Mouse (Mus musculus) midbrain, embryonic 16.5 days (tissue): ENCODE results near the gene Tbc1d10a. TPM values are rescaled to one million over a fixed set of nuclear protein-coding genes. Genes with fewer than 3 reads are reported as not detected.

ENCODE experiments used
- ATAC-seq: fragments of 200-750 bp; cut with Nextera tagmentation; 2 replicates; pipeline ENCODE4 v1.8.0; 2017; ENCODE audit warnings: moderate TSS enrichment
- H3K27ac ChIP-seq: fragments of 300-500 bp; sonication (generic); 2 replicates; pipeline ENCODE4 v1.5.1; 2014; ENCODE audit warnings: mild to moderate bottlenecking, low read length, mixed read lengths
- H3K27me3 ChIP-seq: fragments of 300-500 bp; sonication (generic); 2 replicates; pipeline ENCODE4 v1.6.1; 2014; ENCODE audit warnings: low read depth, low read length, mixed read lengths; ENCODE audit not compliant: control insufficient read depth, insufficient read depth
- H3K36me3 ChIP-seq: fragments of 300-500 bp; sonication (generic); 2 replicates; pipeline ENCODE4 v1.6.1; 2014; ENCODE audit warnings: mild to moderate bottlenecking, low read length, moderate library complexity, mixed read lengths; ENCODE audit not compliant: control insufficient read depth, insufficient read depth
- H3K4me1 ChIP-seq: fragments of 300-500 bp; sonication (generic); 2 replicates; pipeline ENCODE4 v1.6.1; 2014; ENCODE audit warnings: mild to moderate bottlenecking, low read length, mixed read lengths; ENCODE audit not compliant: control insufficient read depth, insufficient read depth
- H3K4me2 ChIP-seq: fragments of 300-500 bp; sonication (generic); 2 replicates; pipeline ENCODE4 v1.6.1; 2014; ENCODE audit warnings: mild to moderate bottlenecking, low read length, mixed read lengths
- H3K4me3 ChIP-seq: fragments of 300-500 bp; sonication (generic); 2 replicates; pipeline ENCODE4 v1.5.1; 2014; ENCODE audit warnings: low read depth, mild to moderate bottlenecking, low read length, moderate library complexity, mixed read lengths
- H3K9ac ChIP-seq: fragments of 300-500 bp; sonication (generic); 2 replicates; pipeline ENCODE4 v1.6.1; 2014; ENCODE audit warnings: low read depth, low read length, mixed read lengths
- H3K9me3 ChIP-seq: fragments of 300-500 bp; sonication (generic); replicated peaks from 2 replicates; pipeline ENCODE4 v1.6.1; 2014; ENCODE audit warnings: mild to moderate bottlenecking, low read length, mixed read lengths; ENCODE audit not compliant: control insufficient read depth, poor library complexity, severe bottlenecking
- WGBS: fragments of 180-500 bp; shearing (Covaris S2); extraction: QIAGEN DNeasy Blood & Tissue Kit; methylation state at CpG from one replicate; pipeline ENCODE4 v1.1.7; 2014; 5-methylcytosine and 5-hydroxymethylcytosine counted together
- polyA plus RNA-seq: library from polyadenylated mRNA; unstranded; fragments of >200 nt; fragmentation: Nextera tagmentation; extraction: Ambion mirVana; gene quantifications from 2 replicates; pipeline ENCODE4 v1.2.1, GENCODE M21; 2015

Gene Tbc1d10a
- polyA plus RNA-seq, 1 experiment from 2014 or later: 34.8 TPM

- no peak for ATAC-seq
- H3K4me1 ChIP-seq: no peaks in the 10 kb centered on the region
- H3K9ac ChIP-seq: no peak overlapping the region
- no peaks in the 10 kb centered on the region for H3K36me3 ChIP-seq
- no peak overlapping the region for H3K4me3 ChIP-seq
- H3K27ac ChIP-seq: no peak overlapping the region
- no peaks in the 10 kb centered on the region; the same call in 1 of the 2 replicates for H3K27me3 ChIP-seq
- H3K9me3 ChIP-seq: no peaks in the 10 kb centered on the region
- H3K4me2 ChIP-seq: no peak overlapping the region
- 34% methylated on average over 6 of the region's 7 CpGs for WGBS
Measured at GRCm38 (mm10) chr11:4223393-4224188, 37.0 kb downstream of the Tbc1d10a start.

- WGBS: 56% methylated on average over 2 of the region's 2 CpGs
- no peak overlapping the region for H3K27ac ChIP-seq
- H3K9ac ChIP-seq: no peak overlapping the region
- H3K36me3 ChIP-seq: no peaks in the 10 kb centered on the region
- H3K27me3 ChIP-seq: no peaks in the 10 kb centered on the region
- no peaks in the 10 kb centered on the region for H3K4me1 ChIP-seq
- H3K4me2 ChIP-seq: no peak overlapping the region
- H3K9me3 ChIP-seq: no peaks in the 10 kb centered on the region
- H3K4me3 ChIP-seq: no peak overlapping the region
- ATAC-seq: no peak
Measured at GRCm38 (mm10) chr11:4224223-4224622, 37.6 kb downstream of the Tbc1d10a start.

GRCm38 (mm10) chr11:4226569-4227325, 40.2 kb downstream of the Tbc1d10a start:
- Histone ChIP-seq H3K4me1 (no peaks in the 10 kb centered on the region), H3K4me2 (no peak overlapping the region), H3K9ac (no peak overlapping the region), H3K27me3 (no peaks in the 10 kb centered on the region), H3K36me3 (no peaks in the 10 kb centered on the region), H3K9me3 (no peaks in the 10 kb centered on the region), H3K4me3 (no peak overlapping the region), H3K27ac (no peak overlapping the region)
- no peak for ATAC-seq
- WGBS: 82% methylated on average over 5 of the region's 5 CpGs

- H3K27me3 ChIP-seq: no peaks in the 10 kb centered on the region
- no peaks in the 10 kb centered on the region for H3K9me3 ChIP-seq
- no peak for ATAC-seq
- no peaks in the 10 kb centered on the region for H3K4me1 ChIP-seq
- H3K36me3 ChIP-seq: no peaks in the 10 kb centered on the region
- H3K4me3 ChIP-seq: no peak overlapping the region
- H3K27ac ChIP-seq: no peak overlapping the region
- no peak overlapping the region for H3K9ac ChIP-seq
- 45% methylated on average over 8 of the region's 8 CpGs for WGBS
- no peak overlapping the region for H3K4me2 ChIP-seq
Measured at GRCm38 (mm10) chr11:4228463-4228862, 41.9 kb downstream of the Tbc1d10a start.

- Histone ChIP-seq H3K36me3 (no peaks in the 10 kb centered on the region), H3K4me1 (no peaks in the 10 kb centered on the region), H3K9ac (no peak overlapping the region), H3K4me2 (no peak overlapping the region), H3K27ac (no peak overlapping the region), H3K27me3 (no peaks in the 10 kb centered on the region), H3K9me3 (no peaks in the 10 kb centered on the region), H3K4me3 (no peak overlapping the region)
- no peak for ATAC-seq
- 65% methylated on average over 4 of the region's 4 CpGs for whole genome bisulfite sequencing
Measured at GRCm38 (mm10) chr11:4229841-4230240, 43.3 kb downstream of the Tbc1d10a start.

- H3K9me3 ChIP-seq: no peaks in the 10 kb centered on the region
- no peak overlapping the region for H3K4me2 ChIP-seq
- H3K9ac ChIP-seq: no peak overlapping the region
- no peak overlapping the region for H3K4me3 ChIP-seq
- no peaks in the 10 kb centered on the region for H3K36me3 ChIP-seq
- H3K27me3 ChIP-seq: no peaks in the 10 kb centered on the region
- H3K4me1 ChIP-seq: no peaks in the 10 kb centered on the region
- no peak overlapping the region for H3K27ac ChIP-seq
- 93% methylated on average over 2 of the region's 2 CpGs for WGBS
- ATAC-seq: no peak
Measured at GRCm38 (mm10) chr11:4231435-4231834, 44.8 kb downstream of the Tbc1d10a start.

GRCm38 (mm10) chr11:4232644-4233043, 46.1 kb downstream of the Tbc1d10a start:
- ATAC-seq: no peak
- Histone ChIP-seq H3K9ac (no peak overlapping the region), H3K4me1 (no peaks in the 10 kb centered on the region), H3K27ac (no peak overlapping the region), H3K36me3 (no peaks in the 10 kb centered on the region), H3K4me3 (no peak overlapping the region), H3K9me3 (no peaks in the 10 kb centered on the region), H3K4me2 (no peak overlapping the region), H3K27me3 (no peaks in the 10 kb centered on the region)
- 82% methylated on average over 12 of the region's 12 CpGs for WGBS

- Histone ChIP-seq H3K4me3 (no peak overlapping the region), H3K4me2 (no peak overlapping the region), H3K9ac (no peak overlapping the region), H3K9me3 (no peaks in the 10 kb centered on the region), H3K27me3 (no peaks in the 10 kb centered on the region), H3K36me3 (no peaks in the 10 kb centered on the region), H3K27ac (no peak overlapping the region), H3K4me1 (no peaks in the 10 kb centered on the region)
- WGBS: 91% methylated on average over 6 of the region's 6 CpGs
- ATAC-seq: no peak
Measured at GRCm38 (mm10) chr11:4235052-4235655, 48.6 kb downstream of the Tbc1d10a start.
